Mouse (Mus musculus): ENCODE data around the gene Spg7. TPM values are rescaled to one million over a fixed set of nuclear protein-coding genes. Genes with fewer than 3 reads are reported as not detected.

The Spg7 gene
- polyA plus RNA-seq, 1 experiment from 2014 or later, result 22.7 TPM

- ATAC-seq (no peak), DNase-seq (ENCODE audit: low spot score) (no peak)
- H3K4me1 ChIP-seq (ENCODE audit: insufficient read depth, low read depth, low read length), result peaks cover 4% of the 10 kb centered on the region; the same call in 1 of the 2 replicates
- peaks cover 13% of the 10 kb centered on the region; the same call in 1 of the 2 replicates for H3K36me3 ChIP-seq (ENCODE audit: insufficient read depth, low read length)
- WGBS, result 8% methylated on average over 14 of the region's 15 CpGs
- H3K27me3 ChIP-seq (replicated peaks; ENCODE audit: insufficient read depth, low read length), result no peaks in the 10 kb centered on the region
- peak overlapping the region; percentile 92 for H3K9ac ChIP-seq (replicated peaks; ENCODE audit: low read depth)
- no peaks in the 10 kb centered on the region for H3K9me3 ChIP-seq (ENCODE audit: low read length)
- TF ChIP-seq CTCF (IDR thresholded peaks at IDR 0.05), result no peak
- TF ChIP-seq EP300 (IDR thresholded peaks at IDR 0.05), result no peak
- H3K4me3 ChIP-seq (ENCODE audit: low read depth, low read length), result peak overlapping the region; percentile 80
- peak overlapping the region; percentile 72 for H3K4me2 ChIP-seq (replicated peaks; ENCODE audit: low read depth, low read length)
- H3K27ac ChIP-seq (ENCODE audit: low read length), result no peak overlapping the region
These were observed 40.5 kb downstream of the Spg7 start for GRCm38 (mm10) chr8:123103285-123103684.

GRCm38 (mm10) chr8:123104046-123104767 lies 41.5 kb downstream of the Spg7 start:
- ATAC-seq (no peak), DNase-seq (ENCODE audit: low spot score) (no peak)
- Histone ChIP-seq H3K4me1 (ENCODE audit: insufficient read depth, low read depth, low read length) (peaks cover 4% of the 10 kb centered on the region; the same call in 1 of the 2 replicates), H3K9me3 (ENCODE audit: low read length) (no peaks in the 10 kb centered on the region), H3K4me3 (ENCODE audit: low read depth, low read length) (no peak overlapping the region), H3K36me3 (ENCODE audit: insufficient read depth, low read length) (peaks cover 13% of the 10 kb centered on the region; the same call in 1 of the 2 replicates), H3K9ac (replicated peaks; ENCODE audit: low read depth) (no peak overlapping the region), H3K4me2 (replicated peaks; ENCODE audit: low read depth, low read length) (no peak overlapping the region), H3K27me3 (replicated peaks; ENCODE audit: insufficient read depth, low read length) (no peaks in the 10 kb centered on the region), H3K27ac (ENCODE audit: low read length) (no peak overlapping the region)
- TF ChIP-seq CTCF (IDR thresholded peaks at IDR 0.05) (no peak), EP300 (IDR thresholded peaks at IDR 0.05) (no peak)
- WGBS, result 80% methylated on average over 6 of the region's 6 CpGs

GRCm38 (mm10) chr8:123105553-123106326 lies 43.0 kb downstream of the Spg7 start:
- TF ChIP-seq EP300 (IDR thresholded peaks at IDR 0.05) (no peak), CTCF (IDR thresholded peaks at IDR 0.05) (peak; percentile 63)
- Histone ChIP-seq H3K9ac (replicated peaks; ENCODE audit: low read depth) (no peak overlapping the region), H3K4me1 (ENCODE audit: insufficient read depth, low read depth, low read length) (peaks cover 4% of the 10 kb centered on the region; the same call in 1 of the 2 replicates), H3K36me3 (ENCODE audit: insufficient read depth, low read length) (peaks cover 13% of the 10 kb centered on the region; the same call in 1 of the 2 replicates), H3K27me3 (replicated peaks; ENCODE audit: insufficient read depth, low read length) (no peaks in the 10 kb centered on the region), H3K9me3 (ENCODE audit: low read length) (no peaks in the 10 kb centered on the region), H3K27ac (ENCODE audit: low read length) (no peak overlapping the region), H3K4me3 (ENCODE audit: low read depth, low read length) (no peak overlapping the region), H3K4me2 (replicated peaks; ENCODE audit: low read depth, low read length) (no peak overlapping the region)
- no peak for ATAC-seq
- WGBS, result 66% methylated on average over 5 of the region's 5 CpGs
- DNase-seq (ENCODE audit: low spot score), result peak; percentile 68

- 52% methylated on average over 2 of the region's 2 CpGs for WGBS
- DNase-seq (ENCODE audit: low spot score) (peak; percentile 29), ATAC-seq (no peak)
- Histone ChIP-seq H3K9me3 (ENCODE audit: low read length) (no peaks in the 10 kb centered on the region), H3K9ac (replicated peaks; ENCODE audit: low read depth) (no peak overlapping the region), H3K4me3 (ENCODE audit: low read depth, low read length) (no peak overlapping the region), H3K27ac (ENCODE audit: low read length) (no peak overlapping the region), H3K27me3 (replicated peaks; ENCODE audit: insufficient read depth, low read length) (no peaks in the 10 kb centered on the region), H3K36me3 (ENCODE audit: insufficient read depth, low read length) (peaks cover 13% of the 10 kb centered on the region; the same call in 1 of the 2 replicates), H3K4me1 (ENCODE audit: insufficient read depth, low read depth, low read length) (peaks cover 7% of the 10 kb centered on the region; the same call in 1 of the 2 replicates), H3K4me2 (replicated peaks; ENCODE audit: low read depth, low read length) (no peak overlapping the region)
- no peak for TF ChIP-seq EP300 (IDR thresholded peaks at IDR 0.05)
- TF ChIP-seq CTCF (IDR thresholded peaks at IDR 0.05), result peak; percentile 70
These were observed 43.8 kb downstream of the Spg7 start for GRCm38 (mm10) chr8:123106531-123106930.

- Histone ChIP-seq H3K27ac (ENCODE audit: low read length) (no peak overlapping the region), H3K9me3 (ENCODE audit: low read length) (no peaks in the 10 kb centered on the region), H3K4me1 (ENCODE audit: insufficient read depth, low read depth, low read length) (peaks cover 7% of the 10 kb centered on the region; the same call in 1 of the 2 replicates), H3K27me3 (replicated peaks; ENCODE audit: insufficient read depth, low read length) (no peaks in the 10 kb centered on the region), H3K4me2 (replicated peaks; ENCODE audit: low read depth, low read length) (no peak overlapping the region), H3K4me3 (ENCODE audit: low read depth, low read length) (no peak overlapping the region), H3K36me3 (ENCODE audit: insufficient read depth, low read length) (peaks cover 13% of the 10 kb centered on the region; the same call in 1 of the 2 replicates), H3K9ac (replicated peaks; ENCODE audit: low read depth) (no peak overlapping the region)
- 65% methylated on average over 1 of the region's 1 CpGs for WGBS
- no peak for ATAC-seq
- DNase-seq (ENCODE audit: low spot score), result no peak
- TF ChIP-seq EP300 (IDR thresholded peaks at IDR 0.05) (no peak), CTCF (IDR thresholded peaks at IDR 0.05) (peak; percentile 44)
These were observed 45.3 kb downstream of the Spg7 start for GRCm38 (mm10) chr8:123108010-123108409.

- ATAC-seq (no peak), DNase-seq (ENCODE audit: low spot score) (no peak)
- no peak overlapping the region for H3K4me2 ChIP-seq (replicated peaks; ENCODE audit: low read depth, low read length)
- no peak overlapping the region for H3K4me3 ChIP-seq (ENCODE audit: low read depth, low read length)
- peaks cover 13% of the 10 kb centered on the region; the same call in 1 of the 2 replicates for H3K36me3 ChIP-seq (ENCODE audit: insufficient read depth, low read length)
- 73% methylated on average over 5 of the region's 5 CpGs for WGBS
- no peak overlapping the region for H3K9ac ChIP-seq (replicated peaks; ENCODE audit: low read depth)
- TF ChIP-seq CTCF (IDR thresholded peaks at IDR 0.05) (no peak), EP300 (IDR thresholded peaks at IDR 0.05) (no peak)
- no peak overlapping the region for H3K27ac ChIP-seq (ENCODE audit: low read length)
- H3K27me3 ChIP-seq (replicated peaks; ENCODE audit: insufficient read depth, low read length), result no peaks in the 10 kb centered on the region
- H3K9me3 ChIP-seq (ENCODE audit: low read length), result no peaks in the 10 kb centered on the region
- H3K4me1 ChIP-seq (ENCODE audit: insufficient read depth, low read depth, low read length), result peaks cover 3% of the 10 kb centered on the region; the same call in 1 of the 2 replicates
These were observed 46.2 kb downstream of the Spg7 start for GRCm38 (mm10) chr8:123108953-123109352.
